Mouse (Mus musculus) C2C12 (cell line): Measurements from ENCODE around the gene Awat2. TPM values are rescaled to one million over a fixed set of nuclear protein-coding genes. Genes with fewer than 3 reads are reported as not detected.

ENCODE experiments used
- H3K27me3 ChIP-seq: one replicate; pipeline ENCODE4 v1.6.1; 2011; ENCODE audit not compliant: control insufficient read depth, insufficient read depth, insufficient read length
- H3K36me3 ChIP-seq: one replicate; pipeline ENCODE4 v1.6.1; 2011; ENCODE audit not compliant: control insufficient read depth, insufficient read depth
- H3K4me3 ChIP-seq: one replicate; pipeline ENCODE4 v1.5.1; 2011; ENCODE audit warnings: mild to moderate bottlenecking, control low read depth; ENCODE audit not compliant: poor library complexity, insufficient read depth, severe bottlenecking
- H3K79me2 ChIP-seq: one replicate; pipeline ENCODE4 v1.6.1; 2011; ENCODE audit not compliant: control insufficient read depth, insufficient read depth
- H3K79me3 ChIP-seq: one replicate; pipeline ENCODE4 v1.6.1; 2011; ENCODE audit warnings: low read depth, control low read depth
- H3ac ChIP-seq: one replicate; pipeline ENCODE3; 2011; ENCODE audit warnings: low read depth; ENCODE audit not compliant: control insufficient read depth, insufficient read length
- CEBPB ChIP-seq: IDR thresholded peaks from one replicate; pipeline ENCODE4 v1.6.1; 2011; ENCODE audit warnings: low read depth, mild to moderate bottlenecking, control low read depth, moderate library complexity
- CTCF ChIP-seq: IDR thresholded peaks from one replicate; pipeline ENCODE4 v1.5.1; 2011; ENCODE audit not compliant: control insufficient read depth, insufficient read depth, insufficient read length
- FOSL1 ChIP-seq: IDR thresholded peaks from one replicate; pipeline ENCODE4 v1.8.0; 2011; ENCODE audit warnings: mild to moderate bottlenecking, low read length; ENCODE audit not compliant: poor library complexity, insufficient read depth, severe bottlenecking
- MAX ChIP-seq: IDR thresholded peaks from one replicate; pipeline ENCODE4 v1.6.1; 2011; ENCODE audit warnings: mild to moderate bottlenecking, control low read depth
- MYOD1 ChIP-seq: IDR thresholded peaks from one replicate; pipeline ENCODE4 v1.6.1; 2011; ENCODE audit warnings: low read depth; ENCODE audit not compliant: control insufficient read depth, insufficient read length
- MYOG ChIP-seq: IDR thresholded peaks from one replicate; pipeline ENCODE4 v1.6.1; 2011; ENCODE audit not compliant: control insufficient read depth, insufficient read length; ENCODE audit errors: extremely low read depth
- USF1 ChIP-seq: IDR thresholded peaks from one replicate; pipeline ENCODE4 v1.6.1; 2011; ENCODE audit warnings: low read depth, mild to moderate bottlenecking, control low read depth, moderate library complexity
- polyA plus RNA-seq: library from polyadenylated mRNA; unstranded; fragments of >200 nt; fragmentation: generic; extraction: Trizol; gene quantifications from one replicate; pipeline ENCODE4 v1.2.1, GENCODE M21; 2012; ENCODE audit warnings: missing spikeins

Gene Awat2
- polyA plus RNA-seq, 1 experiment: 0.19 TPM

GRCm38 (mm10) chrX:100443532-100443931 is 1.0 kb upstream of the Awat2 start:
- H3K27me3 ChIP-seq: no peaks in the 10 kb centered on the region

GRCm38 (mm10) chrX:100432311-100432710 is 10.2 kb downstream of the Awat2 start:
- H3K79me3 ChIP-seq: no peaks in the 10 kb centered on the region
- H3K36me3 ChIP-seq: no peaks in the 10 kb centered on the region
- H3K4me3 ChIP-seq: no peak overlapping the region
- no peaks in the 10 kb centered on the region for H3K79me2 ChIP-seq
- TF ChIP-seq MYOG (no peak), CTCF (no peak), MYOD1 (no peak), USF1 (no peak), FOSL1 (no peak), CEBPB (no peak), MAX (no peak)
- H3ac ChIP-seq: no peak overlapping the region
- no peaks in the 10 kb centered on the region for H3K27me3 ChIP-seq

More at GRCm38 (mm10) chrX:100443532-100443931, 1.0 kb upstream of the Awat2 start:
- H3K79me2 ChIP-seq: no peaks in the 10 kb centered on the region
- no peak overlapping the region for H3K4me3 ChIP-seq
- H3ac ChIP-seq: no peak overlapping the region
- no peaks in the 10 kb centered on the region for H3K36me3 ChIP-seq
- H3K79me3 ChIP-seq: no peaks in the 10 kb centered on the region
- TF ChIP-seq MYOD1 (no peak), MAX (no peak), USF1 (no peak), FOSL1 (no peak), CTCF (no peak), CEBPB (no peak), MYOG (no peak)

GRCm38 (mm10) chrX:100428693-100429092 is 13.8 kb downstream of the Awat2 start, which contains the start of gene Otud6a:
TSS of gene Otud6a (plus strand) at chrX:100429013.
- Histone ChIP-seq H3K36me3 (no peaks in the 10 kb centered on the region), H3K4me3 (no peak within 1 kb of the TSS), H3K79me3 (no peaks in the 10 kb centered on the region), H3ac (no peak within 1 kb of the TSS), H3K79me2 (no peaks in the 10 kb centered on the region), H3K27me3 (no peaks in the 10 kb centered on the region)
- no peak for TF ChIP-seq MYOD1
- TF ChIP-seq USF1: no peak
- no peak for TF ChIP-seq MAX
- TF ChIP-seq CEBPB: no peak
- no peak for TF ChIP-seq CTCF
- TF ChIP-seq FOSL1: no peak
- TF ChIP-seq MYOG: no peak

- H3K79me3 ChIP-seq: no peaks in the 10 kb centered on the region
- H3ac ChIP-seq: no peak overlapping the region
- TF ChIP-seq CEBPB (no peak), CTCF (no peak), MYOG (no peak), FOSL1 (no peak), MAX (no peak), USF1 (no peak), MYOD1 (no peak)
These were observed 33.3 kb downstream of the Awat2 start for GRCm38 (mm10) chrX:100409245-100409644.

GRCm38 (mm10) chrX:100401657-100402056 is 40.9 kb downstream of the Awat2 start:
- Histone ChIP-seq H3ac (no peak overlapping the region), H3K79me3 (no peaks in the 10 kb centered on the region), H3K4me3 (no peak overlapping the region), H3K27me3 (no peaks in the 10 kb centered on the region), H3K79me2 (no peaks in the 10 kb centered on the region), H3K36me3 (no peaks in the 10 kb centered on the region)
- TF ChIP-seq MYOG: no peak
- TF ChIP-seq MAX: no peak
- no peak for TF ChIP-seq FOSL1
- TF ChIP-seq CEBPB: no peak

More at GRCm38 (mm10) chrX:100409245-100409644, 33.3 kb downstream of the Awat2 start:
- Histone ChIP-seq H3K4me3 (no peak overlapping the region), H3K79me2 (no peaks in the 10 kb centered on the region), H3K36me3 (no peaks in the 10 kb centered on the region), H3K27me3 (no peaks in the 10 kb centered on the region)

- Histone ChIP-seq H3K4me3 (no peak overlapping the region), H3K79me3 (no peaks in the 10 kb centered on the region), H3K27me3 (no peaks in the 10 kb centered on the region), H3K79me2 (no peaks in the 10 kb centered on the region), H3ac (no peak overlapping the region), H3K36me3 (no peaks in the 10 kb centered on the region)
- no peak for TF ChIP-seq CTCF
- TF ChIP-seq MYOD1: no peak
- no peak for TF ChIP-seq MYOG
- TF ChIP-seq CEBPB: no peak
- no peak for TF ChIP-seq FOSL1
- TF ChIP-seq USF1: no peak
- TF ChIP-seq MAX: no peak
These were observed 41.6 kb downstream of the Awat2 start for GRCm38 (mm10) chrX:100400900-100401299.
